Mouse (Mus musculus): ENCODE results near the gene Mrpl3. TPM values are rescaled to one million over a fixed set of nuclear protein-coding genes. Genes with fewer than 3 reads are reported as not detected.
"Not testable (repeated sequence)": the region's sequence is repeated elsewhere in the genome, so short reads cannot be mapped to it uniquely, and the experiment has no call there.

The Mrpl3 gene
- total and polyA plus RNA-seq, 3 experiments, result 92.3 to 183 (median 174) TPM

DNA sequence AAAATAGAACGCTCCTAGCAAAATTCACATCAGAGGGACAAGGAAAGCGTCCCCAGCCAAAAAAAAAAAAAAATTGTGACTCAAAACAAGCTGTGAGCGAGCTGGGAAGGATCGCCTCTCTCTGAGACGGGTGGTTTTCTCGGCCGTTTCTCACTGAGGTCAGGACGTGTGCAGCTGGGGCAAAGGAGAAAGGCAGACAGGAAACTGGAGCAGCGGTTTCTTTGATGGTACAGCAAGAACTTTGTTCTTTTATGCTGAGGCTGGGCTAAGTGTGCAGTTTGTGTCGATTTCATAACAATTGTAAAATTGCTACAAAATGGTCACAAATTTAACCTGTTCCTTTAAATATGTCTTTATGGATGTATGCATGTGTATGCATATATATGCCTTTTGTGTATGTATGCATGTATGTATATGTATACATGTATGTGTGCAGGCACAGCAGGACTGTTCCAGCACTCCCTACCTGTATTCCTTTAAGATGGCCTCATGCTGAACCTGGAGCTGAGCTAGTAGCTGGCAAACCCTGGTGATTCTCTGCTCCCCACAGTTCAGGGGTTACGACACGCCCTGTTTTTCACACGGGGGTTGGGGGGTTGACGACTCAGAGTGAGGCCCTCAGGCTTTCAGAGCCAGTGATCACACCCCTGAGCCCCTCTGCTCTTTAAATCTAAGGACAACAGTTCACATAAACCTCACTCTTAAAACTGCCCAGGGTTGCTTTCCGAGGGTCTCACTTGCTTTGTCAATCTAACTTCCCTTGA, 48.0 kb downstream of the Mrpl3 start:
- H3K36me3 ChIP-seq (ENCODE audit: control insufficient read depth, insufficient read depth, low read length), result no peaks in the 10 kb centered on the region
- no peak overlapping the region for H3K4me3 ChIP-seq
- intact Hi-C loops (cut with DNase I), result no loop called here
- DNase-seq, result no peak
- no peaks in the 10 kb centered on the region for H3K79me2 ChIP-seq (replicated peaks; ENCODE audit: control insufficient read depth, insufficient read depth, low read length)
- H3K9ac ChIP-seq (ENCODE audit: low read depth, low read length), result no peak overlapping the region
- TF ChIP-seq EP300 (IDR thresholded peaks at IDR 0.05; ENCODE audit: insufficient read depth, low read depth, low read length), result no peak
- no peak for TF ChIP-seq POLR2A (IDR thresholded peaks at IDR 0.05; ENCODE audit: insufficient read depth, low read depth, low read length)
- no peak for TF ChIP-seq CTCF (IDR thresholded peaks at IDR 0.05)
- no peak overlapping the region for H3K27ac ChIP-seq
- no peaks in the 10 kb centered on the region for H3K4me1 ChIP-seq (ENCODE audit: control insufficient read depth, insufficient read depth, low read length)
- H3K27me3 ChIP-seq (ENCODE audit: control insufficient read depth, insufficient read depth, low read length), result no peaks in the 10 kb centered on the region
- 49% methylated on average over 15 of the region's 15 CpGs for WGBS

DNA sequence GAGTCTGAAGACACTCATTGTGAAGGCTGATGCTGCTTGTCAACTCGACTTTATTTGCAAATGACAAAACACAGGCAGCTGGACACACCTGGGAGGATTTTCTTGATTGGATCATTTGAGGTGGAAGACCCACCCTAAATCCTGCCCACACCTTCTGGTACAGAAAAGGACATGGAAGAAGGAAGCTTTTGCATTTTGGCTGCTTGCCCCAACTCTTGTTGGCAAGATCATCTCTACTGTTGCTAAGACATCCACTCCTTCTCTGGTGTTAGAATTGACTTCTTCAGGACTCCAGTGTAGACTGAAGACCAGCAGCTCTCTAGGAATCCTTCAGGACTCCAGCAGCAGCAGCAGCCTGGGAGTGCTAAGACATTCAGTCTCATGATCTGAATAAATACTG, 48.9 kb downstream of the Mrpl3 start:
- Histone ChIP-seq H3K4me1 (ENCODE audit: control insufficient read depth, insufficient read depth, low read length) (no peaks in the 10 kb centered on the region), H3K27ac (no peak overlapping the region), H3K36me3 (ENCODE audit: control insufficient read depth, insufficient read depth, low read length) (no peaks in the 10 kb centered on the region), H3K9ac (ENCODE audit: low read depth, low read length) (no peak overlapping the region), H3K4me3 (no peak overlapping the region), H3K27me3 (ENCODE audit: control insufficient read depth, insufficient read depth, low read length) (no peaks in the 10 kb centered on the region), H3K79me2 (replicated peaks; ENCODE audit: control insufficient read depth, insufficient read depth, low read length) (no peaks in the 10 kb centered on the region)
- WGBS, result 47% methylated on average over 1 of the region's 1 CpGs
- intact Hi-C loops (cut with DNase I), result no loop called here
- TF ChIP-seq CTCF (IDR thresholded peaks at IDR 0.05), result no peak
- no peak for TF ChIP-seq EP300 (IDR thresholded peaks at IDR 0.05; ENCODE audit: insufficient read depth, low read depth, low read length)
- TF ChIP-seq POLR2A (IDR thresholded peaks at IDR 0.05; ENCODE audit: insufficient read depth, low read depth, low read length), result no peak
- no peak for DNase-seq

- no peaks in the 10 kb centered on the region for H3K36me3 ChIP-seq (ENCODE audit: control insufficient read depth, insufficient read depth, low read length)
- no peak for TF ChIP-seq EP300 (IDR thresholded peaks at IDR 0.05; ENCODE audit: insufficient read depth, low read depth, low read length)
- TF ChIP-seq POLR2A (IDR thresholded peaks at IDR 0.05; ENCODE audit: insufficient read depth, low read depth, low read length), result no peak
- TF ChIP-seq CTCF (IDR thresholded peaks at IDR 0.05), result no peak
- intact Hi-C loops (cut with DNase I), result no loop called here
- H3K9ac ChIP-seq (ENCODE audit: low read depth, low read length), result no peak overlapping the region
- WGBS, result 88% methylated on average over 5 of the region's 5 CpGs
- H3K4me1 ChIP-seq (ENCODE audit: control insufficient read depth, insufficient read depth, low read length), result no peaks in the 10 kb centered on the region
- no peak overlapping the region for H3K27ac ChIP-seq
- H3K27me3 ChIP-seq (ENCODE audit: control insufficient read depth, insufficient read depth, low read length), result no peaks in the 10 kb centered on the region
- no peak overlapping the region for H3K4me3 ChIP-seq
- no peaks in the 10 kb centered on the region for H3K79me2 ChIP-seq (replicated peaks; ENCODE audit: control insufficient read depth, insufficient read depth, low read length)
- DNase-seq, result no peak
These were observed 50.9 kb downstream of the Mrpl3 start for GRCm38 (mm10) chr9:105103893-105104292.

- H3K4me1 ChIP-seq (ENCODE audit: control insufficient read depth, insufficient read depth, low read length); DNase-seq; H3K9ac ChIP-seq (ENCODE audit: low read depth, low read length); H3K27me3 ChIP-seq (ENCODE audit: control insufficient read depth, insufficient read depth, low read length); H3K36me3 ChIP-seq (ENCODE audit: control insufficient read depth, insufficient read depth, low read length); H3K4me3 ChIP-seq; H3K27ac ChIP-seq; H3K79me2 ChIP-seq (replicated peaks; ENCODE audit: control insufficient read depth, insufficient read depth, low read length): not testable (repeated sequence)
- WGBS, result 45% methylated on average over 3 of the region's 3 CpGs
- intact Hi-C loops (cut with DNase I), result loop anchor here (5.0 kb wide), 1 partner anchor 48 kb away; no protein-coding TSS in a partner anchor
These were observed 72.2 kb downstream of the Mrpl3 start for GRCm38 (mm10) chr9:105125206-105125605.

Other genes with a start within 250 kb of the Mrpl3 start
- 1 to 10 TPM; 4.5 to 7.5 TPM for gene Nudt16, start 78.6 kb downstream of the Mrpl3 start, total RNA-seq (2021)
- 4.5 and 5.3 TPM in 2 replicates for gene Nudt16, start 78.6 kb downstream of the Mrpl3 start, polyA plus RNA-seq (2012; rRNA removed)
- gene 1700080E11Rik, start 91.9 kb downstream of the Mrpl3 start, total RNA-seq (2021), result not detected
- gene 1700080E11Rik, start 91.9 kb downstream of the Mrpl3 start, polyA plus RNA-seq (2012; rRNA removed), result not detected in 2 replicates